Mouse (Mus musculus) liver, embryonic 16.5 days (tissue): Measurements from ENCODE around the gene Cnpy4. TPM values are rescaled to one million over a fixed set of nuclear protein-coding genes. Genes with fewer than 3 reads are reported as not detected.

Experiments
- ATAC-seq: fragments of 200-750 bp; cut with Nextera tagmentation; 2 replicates; pipeline ENCODE4 v1.8.0; 2017; ENCODE audit warnings: low read depth, mild to moderate bottlenecking, moderate number of reproducible peaks, moderate library complexity
- H3K27ac ChIP-seq: fragments of 300-500 bp; sonication (generic); 2 replicates; pipeline ENCODE4 v1.5.1; 2014; ENCODE audit warnings: mild to moderate bottlenecking, low read length
- H3K27me3 ChIP-seq: fragments of 300-500 bp; sonication (generic); 2 replicates; pipeline ENCODE4 v1.6.1; 2014; ENCODE audit warnings: low read depth, low read length, mixed read lengths; ENCODE audit not compliant: control insufficient read depth, insufficient read depth
- H3K36me3 ChIP-seq: fragments of 300-500 bp; sonication (generic); 2 replicates; pipeline ENCODE4 v1.6.1; 2014; ENCODE audit warnings: mild to moderate bottlenecking; ENCODE audit not compliant: control insufficient read depth, insufficient read depth
- H3K4me1 ChIP-seq: fragments of 300-500 bp; sonication (generic); 2 replicates; pipeline ENCODE4 v1.6.1; 2014; ENCODE audit warnings: low read depth, low read length, mixed read lengths; ENCODE audit not compliant: control insufficient read depth
- H3K4me2 ChIP-seq: fragments of 300-500 bp; sonication (generic); 2 replicates; pipeline ENCODE4 v1.6.1; 2014; ENCODE audit warnings: low read depth, low read length, mixed read lengths
- H3K4me3 ChIP-seq: fragments of 300-500 bp; sonication (generic); 2 replicates; pipeline ENCODE4 v1.5.1; 2014; ENCODE audit warnings: low read depth, mild to moderate bottlenecking, low read length
- H3K9ac ChIP-seq: fragments of 300-500 bp; sonication (generic); 2 replicates; pipeline ENCODE4 v1.6.1; 2014; ENCODE audit warnings: low read depth, low read length
- H3K9me3 ChIP-seq: fragments of 300-500 bp; sonication (generic); replicated peaks from 2 replicates; pipeline ENCODE4 v1.6.1; 2016; ENCODE audit warnings: low read length; ENCODE audit not compliant: control insufficient read depth
- WGBS: fragments of 180-500 bp; shearing (Covaris S2); extraction: QIAGEN DNeasy Blood & Tissue Kit; methylation state at CpG from one replicate; pipeline ENCODE4 v1.1.7; 2014; ENCODE audit not compliant: insufficient replicate concordance; 5-methylcytosine and 5-hydroxymethylcytosine counted together
- polyA plus RNA-seq: library from polyadenylated mRNA; unstranded; fragments of >200 nt; fragmentation: Nextera tagmentation; extraction: Ambion mirVana; gene quantifications from 2 replicates; pipeline ENCODE4 v1.2.1, GENCODE M21; 2015

Cnpy4 gene
- polyA plus RNA-seq, 1 experiment from 2014 or later = 12.0 TPM

GRCm38 (mm10) chr5:138163610-138164009, 23.7 kb upstream of the Cnpy4 start:
- Histone ChIP-seq H3K27ac (no peak overlapping the region), H3K36me3 (peaks cover 60% of the 10 kb centered on the region), H3K4me1 (peaks cover 26% of the 10 kb centered on the region), H3K9ac (no peak overlapping the region), H3K4me2 (no peak overlapping the region), H3K27me3 (no peaks in the 10 kb centered on the region), H3K9me3 (no peaks in the 10 kb centered on the region), H3K4me3 (no peak overlapping the region)
- 71% methylated on average over 10 of the region's 10 CpGs for WGBS
- no peak for ATAC-seq

- no peak for ATAC-seq
- Histone ChIP-seq H3K4me3 (no peak overlapping the region), H3K36me3 (peaks cover 71% of the 10 kb centered on the region), H3K4me1 (peaks cover 29% of the 10 kb centered on the region), H3K9ac (no peak overlapping the region), H3K27me3 (no peaks in the 10 kb centered on the region), H3K27ac (no peak overlapping the region), H3K4me2 (no peak overlapping the region), H3K9me3 (no peaks in the 10 kb centered on the region)
- 90% methylated on average over 8 of the region's 8 CpGs for WGBS
Observed at GRCm38 (mm10) chr5:138165594-138165993, 21.7 kb upstream of the Cnpy4 start.

GRCm38 (mm10) chr5:138170936-138171561, 16.2 kb upstream of the Cnpy4 start:
- peak; percentile 86 for ATAC-seq
- WGBS = under 1% methylated on average over 47 of the region's 47 CpGs
- Histone ChIP-seq H3K4me1 (peaks cover 23% of the 10 kb centered on the region), H3K27me3 (no peaks in the 10 kb centered on the region), H3K9me3 (no peaks in the 10 kb centered on the region), H3K27ac (peak overlapping the region; percentile 96), H3K36me3 (peaks cover 47% of the 10 kb centered on the region), H3K9ac (peak overlapping the region; percentile 78), H3K4me3 (peak overlapping the region; percentile 81), H3K4me2 (peak overlapping the region; percentile 84)

GRCm38 (mm10) chr5:138171695-138172491, 15.4 kb upstream of the Cnpy4 start, which contains the start of the genes Ap4m1 and Mcm7:
TSS of gene Ap4m1 (plus strand) at chr5:138172002.
TSS of gene Mcm7 (minus strand) at chr5:138172422.
- Histone ChIP-seq H3K9me3 (no peaks in the 10 kb centered on the region), H3K4me1 (peaks cover 23% of the 10 kb centered on the region), H3K9ac (peak within 1 kb of the TSS; percentile 78), H3K27ac (peak within 1 kb of the TSS; percentile 96), H3K27me3 (no peaks in the 10 kb centered on the region), H3K36me3 (peaks cover 43% of the 10 kb centered on the region), H3K4me2 (peak within 1 kb of the TSS; percentile 84), H3K4me3 (peak within 1 kb of the TSS; percentile 81)
- peak; percentile 88 for ATAC-seq
- under 1% methylated on average over 54 of the region's 54 CpGs for WGBS

DNA sequence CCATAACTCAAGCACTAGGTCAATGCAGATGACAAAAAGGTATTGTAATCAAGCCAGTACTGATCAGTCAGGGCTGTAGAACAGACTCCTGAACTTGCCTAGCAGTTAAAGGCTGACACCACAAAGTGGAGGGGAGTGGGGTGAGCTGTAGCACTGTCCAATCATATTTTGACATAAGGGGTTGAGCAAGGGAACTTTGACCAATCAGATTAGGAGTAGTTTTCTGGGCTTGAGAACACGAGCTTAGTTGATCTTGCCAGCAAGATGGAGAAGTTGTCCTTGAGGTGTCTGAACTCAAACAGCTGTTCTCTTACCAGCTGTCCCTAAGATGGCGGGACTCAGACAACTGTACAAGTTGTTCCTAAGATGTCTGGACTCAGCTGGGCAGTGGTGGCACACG, 14.1 kb upstream of the Cnpy4 start:
- Histone ChIP-seq H3K9ac (no peak overlapping the region), H3K27ac (no peak overlapping the region), H3K4me1 (peaks cover 23% of the 10 kb centered on the region), H3K4me2 (peak overlapping the region; percentile 84; the same call in 1 of the 2 replicates), H3K36me3 (peaks cover 37% of the 10 kb centered on the region), H3K4me3 (no peak overlapping the region), H3K9me3 (no peaks in the 10 kb centered on the region), H3K27me3 (no peaks in the 10 kb centered on the region)
- WGBS = 61% methylated on average over 3 of the region's 3 CpGs
- ATAC-seq = no peak

DNA sequence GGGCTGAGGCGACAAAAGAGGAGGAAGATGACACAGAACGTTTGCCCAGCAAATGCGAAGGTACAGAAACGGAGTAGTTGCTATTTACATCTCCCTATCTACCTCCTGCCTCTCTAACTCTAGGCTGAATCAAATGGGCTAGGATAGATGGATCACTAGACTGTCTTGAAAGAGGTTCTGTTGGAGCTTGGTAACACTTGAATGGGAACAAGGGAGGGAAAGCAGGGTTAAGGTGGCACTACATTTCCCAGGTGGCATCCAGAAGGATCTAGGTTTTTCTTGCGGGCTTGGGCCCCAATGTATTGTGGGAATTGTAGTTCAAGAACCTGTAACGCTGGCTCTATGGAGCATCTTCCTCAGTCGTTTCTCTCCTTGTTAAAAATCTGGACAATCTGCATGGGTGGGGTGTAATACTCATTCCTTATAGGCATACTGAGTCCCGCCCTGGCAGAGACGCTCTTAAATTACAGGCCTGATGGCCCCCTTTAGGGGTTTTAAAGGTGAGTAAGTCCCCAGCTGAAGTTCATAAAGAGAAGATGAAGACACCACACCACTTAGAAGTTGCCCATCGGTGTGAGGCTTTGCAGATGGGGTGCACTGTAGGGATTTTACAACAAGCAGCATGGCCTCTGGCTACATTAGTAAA, 499 bp downstream of the Cnpy4 start:
- H3K9me3 ChIP-seq = no peaks in the 10 kb centered on the region
- peaks cover 17% of the 10 kb centered on the region for H3K4me1 ChIP-seq
- peak; percentile 86 for ATAC-seq
- 0% methylated on average over 10 of the region's 10 CpGs for WGBS
- H3K4me2 ChIP-seq = peak overlapping the region; percentile 78
- H3K4me3 ChIP-seq = peak overlapping the region; percentile 86
- H3K36me3 ChIP-seq = peaks cover 10% of the 10 kb centered on the region; the same call in 1 of the 2 replicates
- H3K9ac ChIP-seq = peak overlapping the region; percentile 78
- no peaks in the 10 kb centered on the region for H3K27me3 ChIP-seq
- peak overlapping the region; percentile 78 for H3K27ac ChIP-seq

- H3K4me2 ChIP-seq = peak within 1 kb of the TSS; percentile 99
- 5% methylated on average over 54 of the region's 54 CpGs for WGBS
- ATAC-seq = peak; percentile 83
Observed at GRCm38 (mm10) chr5:138193771-138194727, 6.8 kb downstream of the Cnpy4 start, which contains the start of gene Mblac1. TSS of gene Mblac1 (plus strand) at chr5:138194314.

DNA sequence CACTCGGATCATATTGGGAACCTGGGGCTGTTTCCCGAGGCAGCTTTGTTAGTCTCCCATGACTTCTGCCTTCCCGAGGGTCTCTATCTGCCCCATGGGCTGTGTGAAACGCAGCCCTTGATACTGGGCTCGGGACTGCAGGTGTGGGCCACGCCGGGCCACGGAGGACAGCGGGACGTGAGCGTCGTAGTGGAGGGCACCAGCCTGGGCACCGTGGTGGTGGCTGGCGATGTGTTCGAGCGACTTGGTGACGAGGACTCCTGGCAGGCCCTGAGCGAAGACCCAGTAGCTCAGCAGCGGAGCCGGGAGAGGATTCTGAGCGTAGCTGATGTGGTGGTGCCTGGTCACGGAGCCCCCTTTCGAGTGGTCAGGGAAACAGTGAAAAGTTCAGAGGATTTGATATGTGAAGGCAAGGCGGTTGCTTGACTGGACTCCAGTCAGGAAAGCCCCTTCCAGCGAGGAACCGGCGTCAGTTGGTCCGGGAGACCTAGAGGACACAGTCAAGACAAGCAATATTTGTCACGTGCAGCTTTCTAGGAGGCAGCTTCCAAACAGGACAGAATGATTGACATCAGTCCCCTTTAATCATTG, 7.6 kb downstream of the Cnpy4 start:
- Histone ChIP-seq H3K9me3 (no peaks in the 10 kb centered on the region), H3K4me1 (peaks cover 15% of the 10 kb centered on the region), H3K9ac (peak overlapping the region; percentile 87), H3K4me2 (peak overlapping the region; percentile 99), H3K36me3 (peaks cover 2% of the 10 kb centered on the region; the same call in 1 of the 2 replicates), H3K27ac (peak overlapping the region; percentile 57), H3K4me3 (peak overlapping the region; percentile 80), H3K27me3 (no peaks in the 10 kb centered on the region)
- ATAC-seq = peak; percentile 36
- under 1% methylated on average over 29 of the region's 29 CpGs for WGBS

More at GRCm38 (mm10) chr5:138193771-138194727, 6.8 kb downstream of the Cnpy4 start, which contains the start of gene Mblac1:
- H3K9ac ChIP-seq = peak within 1 kb of the TSS; percentile 87
- H3K27me3 ChIP-seq = no peaks in the 10 kb centered on the region
- no peaks in the 10 kb centered on the region for H3K9me3 ChIP-seq
- peak within 1 kb of the TSS; percentile 57 for H3K27ac ChIP-seq
- H3K36me3 ChIP-seq = peaks cover 2% of the 10 kb centered on the region; the same call in 1 of the 2 replicates
- peaks cover 15% of the 10 kb centered on the region for H3K4me1 ChIP-seq
- peak within 1 kb of the TSS; percentile 80 for H3K4me3 ChIP-seq
